Mouse (Mus musculus) CH12F3 (cell line): ENCODE data around the gene Gm3696.
"Not testable (repeated sequence)": the region's sequence is repeated elsewhere in the genome, so short reads cannot be mapped to it uniquely, and the experiment has no call there.

Experiments
- in situ Hi-C: fragments of 300-500 bp; cut with MboI; formaldehyde crosslinking; loops from 2 replicates; pipeline ENCODE4 v1.14.3; 2020; ENCODE audit warnings: low sequenced_read_pairs

Gm3696 gene

DNA sequence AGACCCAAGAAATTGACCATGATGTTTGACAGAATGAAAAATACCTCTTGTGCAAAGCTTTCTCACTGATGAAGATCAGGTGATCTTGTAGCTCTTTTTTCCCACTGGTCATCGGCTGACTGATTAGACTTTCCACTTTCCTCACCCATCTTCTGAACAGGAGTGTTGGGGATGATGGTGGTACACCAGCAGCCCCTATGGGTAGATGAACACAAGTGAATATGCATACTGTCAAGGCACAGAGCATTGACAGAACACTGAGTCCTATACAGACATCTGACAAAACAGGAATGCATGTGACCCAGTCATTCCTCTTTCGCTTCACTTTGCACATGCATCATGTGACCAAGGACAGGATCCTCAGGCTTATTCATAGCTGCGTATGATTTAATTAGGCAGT, at the start of gene Gm3696:
Gm3696 (minus strand) TSS at position 101 of the 400 bp plus-strand sequence.
- in situ Hi-C loops: not testable (repeated sequence)

DNA sequence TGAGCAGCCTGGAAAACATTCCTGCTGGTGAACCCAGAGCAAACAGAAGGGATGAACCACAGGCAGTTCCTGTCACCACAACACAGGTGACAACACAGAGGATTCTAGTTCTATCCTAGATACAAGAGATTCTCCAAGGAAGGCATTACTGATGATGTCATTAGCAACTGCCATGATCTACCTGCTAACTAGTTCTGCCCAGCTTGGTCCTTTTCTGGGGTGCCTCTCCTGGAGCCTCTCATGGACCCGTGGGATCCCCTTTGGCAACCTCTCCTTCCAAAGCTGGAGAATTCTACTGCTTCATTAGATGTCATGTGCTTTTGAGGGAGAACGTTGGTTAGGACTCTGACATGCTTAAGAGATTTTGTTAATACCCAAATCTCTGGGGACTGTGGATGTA, 24.9 kb upstream of the Gm3696 start, which contains the start of gene Gm6676:
Gm6676 (minus strand) TSS at position 101 of the 400 bp plus-strand sequence.
- in situ Hi-C loops: not testable (repeated sequence)

- in situ Hi-C loops: not testable (repeated sequence)
These were observed 4.8 kb upstream of the Gm3696 start for GRCm38 (mm10) chr14:7105124-7105802.

DNA sequence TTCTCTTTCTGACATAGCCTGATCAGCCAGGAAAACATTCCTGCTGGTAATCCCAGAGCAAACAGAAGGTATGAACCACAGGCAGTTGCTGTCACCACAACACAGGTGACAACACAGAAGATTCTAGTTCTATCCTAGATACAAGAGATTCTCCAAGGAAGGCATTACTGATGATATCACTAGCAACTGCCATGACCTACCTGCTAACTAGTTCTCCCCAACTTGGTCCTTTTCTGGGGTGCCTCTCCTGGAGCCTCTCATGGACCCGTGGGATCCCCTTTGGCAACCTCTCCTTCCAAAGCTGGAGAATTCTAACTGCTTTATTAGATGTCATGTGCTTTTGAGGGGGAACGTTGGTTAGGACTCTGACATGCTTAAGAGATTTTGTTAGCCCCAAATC, 55.6 kb downstream of the Gm3696 start, which contains the start of gene Gm3685:
Gm3685 (minus strand) TSS at position 101 of the 400 bp plus-strand sequence.
- in situ Hi-C loops: not testable (repeated sequence)
